18 mouse cellular contexts compared by ENCODE assay signal in the genomic region with DNA sequence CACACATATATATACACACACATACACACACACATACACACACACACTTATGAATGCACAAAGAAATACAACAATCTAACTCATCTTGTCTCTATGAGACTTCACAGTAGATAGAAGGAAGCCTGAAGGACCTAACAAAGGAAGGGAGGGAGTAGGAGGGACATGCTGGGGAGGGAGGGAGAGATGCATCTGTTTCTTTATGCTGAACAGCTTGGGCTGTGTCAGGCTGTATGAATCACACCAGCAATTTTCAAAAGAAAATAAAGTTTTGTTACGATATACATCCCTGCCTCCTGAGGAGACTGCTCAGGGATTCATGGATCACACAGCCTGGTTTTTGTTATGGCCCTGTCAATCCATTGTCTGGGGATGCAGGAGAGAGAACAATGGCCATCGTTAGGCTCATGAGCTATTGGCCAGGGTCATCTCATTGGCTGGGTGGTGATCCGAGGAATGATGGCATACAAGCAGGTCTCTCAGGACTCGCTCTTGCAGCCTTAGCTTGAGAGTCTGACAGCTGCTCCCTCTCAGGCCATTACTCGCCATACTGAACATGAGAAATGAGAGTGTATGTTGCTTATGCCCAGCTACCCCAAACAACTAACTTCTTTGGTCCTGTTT.
DNase-seq lines count a peak whose midpoint lies in the region; ATAC-seq lines count a peak whose summit lies in the region.
"Had no signal": no experiment of that assay in that cellular context is flagged by ENCODE, and none has a peak within 500 bp of the region (broad histone marks: within the 10 kb centered on the region; RNA-seq: fewer than 3 reads in every experiment).

No protein-coding gene starts in this region.

- ATAC-seq in hindbrain, embryonic 11.5 days (ENCODE audit: low FRiP score), result no peak
- no peak for ATAC-seq in hindbrain, embryonic 16.5 days
- ATAC-seq: midbrain, embryonic 13.5 days; Patski had no signal

- H3K36me3 ChIP-seq in hindbrain, embryonic 11.5 days (ENCODE audit: control insufficient read depth, insufficient read depth, low read length), result no peaks in the 10 kb centered on the region
- H3K36me3 ChIP-seq in hindbrain, embryonic 16.5 days (ENCODE audit: control insufficient read depth, insufficient read depth, low read length), result no peaks in the 10 kb centered on the region; the same call in 1 of the 2 replicates
- H3K36me3 ChIP-seq in embryonic facial prominence, embryonic 10.5 days (replicated peaks), result no peaks in the 10 kb centered on the region
- H3K36me3 ChIP-seq: heart, embryonic 15.5 days; midbrain, embryonic 13.5 days had no signal

- no peaks in the 10 kb centered on the region for H3K9me3 ChIP-seq in hindbrain, embryonic 11.5 days (ENCODE audit: control insufficient read depth, low read length)
- H3K9me3 ChIP-seq in hindbrain, embryonic 16.5 days (ENCODE audit: control insufficient read depth, low read length), result peaks cover 6% of the 10 kb centered on the region; the same call in 1 of the 2 replicates
- no peaks in the 10 kb centered on the region; the same call in 1 of the 2 replicates for H3K9me3 ChIP-seq in embryonic facial prominence, embryonic 10.5 days
- H3K9me3 ChIP-seq: heart, embryonic 15.5 days had no signal

- H3K27me3 ChIP-seq in hindbrain, embryonic 11.5 days (ENCODE audit: control insufficient read depth, insufficient read depth, low read length), result no peaks in the 10 kb centered on the region
- H3K27me3 ChIP-seq in hindbrain, embryonic 16.5 days (replicated peaks; ENCODE audit: control insufficient read depth, insufficient read depth, low read length), result no peaks in the 10 kb centered on the region
- H3K27me3 ChIP-seq in embryonic facial prominence, embryonic 10.5 days (replicated peaks; ENCODE audit: low read depth, poor library complexity, severe bottlenecking), result no peaks in the 10 kb centered on the region
- H3K27me3 ChIP-seq: CH12.LX; heart, embryonic 15.5 days; midbrain, embryonic 13.5 days; neural tube, embryonic 12.5 days; Patski had no signal

- no peaks in the 10 kb centered on the region for H3K4me1 ChIP-seq in hindbrain, embryonic 11.5 days (replicated peaks; ENCODE audit: control insufficient read depth, insufficient read depth, low read length)
- no peaks in the 10 kb centered on the region for H3K4me1 ChIP-seq in hindbrain, embryonic 16.5 days (ENCODE audit: control insufficient read depth, insufficient read depth, low read depth, low read length)
- H3K4me1 ChIP-seq in embryonic facial prominence, embryonic 10.5 days, result no peaks in the 10 kb centered on the region
- H3K4me1 ChIP-seq: heart, embryonic 15.5 days; midbrain, embryonic 13.5 days; neural tube, embryonic 12.5 days had no signal

- H3K9ac ChIP-seq in hindbrain, embryonic 11.5 days (ENCODE audit: low read depth, low read length), result no peak overlapping the region
- H3K9ac ChIP-seq in hindbrain, embryonic 16.5 days (ENCODE audit: low read depth, low read length), result no peak overlapping the region
- H3K9ac ChIP-seq: heart, embryonic 15.5 days; liver, embryonic 14.5 days; midbrain, embryonic 13.5 days; neural tube, embryonic 12.5 days had no signal

- H3K4me3 ChIP-seq in hindbrain, embryonic 11.5 days (ENCODE audit: low read depth, low read length), result no peak overlapping the region
- H3K4me3 ChIP-seq in hindbrain, embryonic 16.5 days (ENCODE audit: low read length), result no peak overlapping the region
- no peak overlapping the region for H3K4me3 ChIP-seq in embryonic facial prominence, embryonic 10.5 days
- H3K4me3 ChIP-seq: erythroblast, embryonic 14.5 days; heart, embryonic 15.5 days; midbrain, embryonic 13.5 days; neural tube, embryonic 12.5 days had no signal

- no peak overlapping the region for H3K27ac ChIP-seq in hindbrain, embryonic 11.5 days (ENCODE audit: low read depth, low read length)
- H3K27ac ChIP-seq in hindbrain, embryonic 16.5 days (ENCODE audit: low read depth, low read length), result no peak overlapping the region
- no peak overlapping the region for H3K27ac ChIP-seq in embryonic facial prominence, embryonic 10.5 days (replicated peaks)
- H3K27ac ChIP-seq: heart, embryonic 15.5 days; liver, embryonic 14.5 days; midbrain, embryonic 13.5 days; neural tube, embryonic 12.5 days had no signal

- H3K4me2 ChIP-seq in hindbrain, embryonic 11.5 days (replicated peaks; ENCODE audit: low read depth, low read length), result no peak overlapping the region
- H3K4me2 ChIP-seq in hindbrain, embryonic 16.5 days (ENCODE audit: low read length), result no peak overlapping the region
- H3K4me2 ChIP-seq: heart, embryonic 15.5 days; midbrain, embryonic 13.5 days; neural tube, embryonic 12.5 days had no signal

- peak; percentile 26 for DNase-seq in hindbrain, embryonic 11.5 days (ENCODE audit: low spot score)
- DNase-seq in embryo, embryonic 10.5 days (ENCODE audit: low spot score), result peak; percentile 18
- DNase-seq in layer of hippocampus, adult 9-10 months (ENCODE audit: low spot score), result peak; percentile 26
- peak; percentile 64 for DNase-seq in retina, postnatal 1 day
- DNase-seq in embryonic facial prominence, embryonic 10.5 days (ENCODE audit: low spot score), result no peak
- no peak for DNase-seq in adrenal gland, postnatal 14 days
- DNase-seq: adrenal gland, postnatal 10 days; gastrocnemius, postnatal 36 days; lung, postnatal 14 days; thymus, postnatal 36 days had no signal

- WGBS in hindbrain, embryonic 11.5 days, result 37% methylated on average over 5 of the region's 5 CpGs
- WGBS in hindbrain, embryonic 16.5 days, result 21% methylated on average over 5 of the region's 5 CpGs
- WGBS in embryonic facial prominence, embryonic 10.5 days, result 72% methylated on average over 5 of the region's 5 CpGs

Comparison
In these comparisons a context has a peak if more than half of its experiments do, and no peak if none do; other contexts are left out.
1. DNase-seq: peak in hindbrain, embryonic 11.5 days (single experiment), embryo, embryonic 10.5 days (single experiment), layer of hippocampus, adult 9-10 months (single experiment) and retina, postnatal 1 day (single experiment); none in embryonic facial prominence, embryonic 10.5 days (single experiment) and adrenal gland, postnatal 14 days (single experiment).